Mouse (Mus musculus) neural tube, embryonic 15.5 days (tissue): ENCODE measurements around the gene Tagln2. TPM values are rescaled to one million over a fixed set of nuclear protein-coding genes. Genes with fewer than 3 reads are reported as not detected.
A peak's percentile ranks its signal among the peaks of the same experiment; 100 is the strongest.

ENCODE experiments used
- ATAC-seq: fragments of 200-750 bp; cut with Nextera tagmentation; 2 replicates; pipeline ENCODE4 v1.8.0; 2017; ENCODE audit warnings: mild to moderate bottlenecking, moderate TSS enrichment, moderate library complexity; ENCODE audit not compliant: low FRiP score
- H3K27ac ChIP-seq: fragments of 300-500 bp; sonication (generic); replicated peaks from 2 replicates; pipeline ENCODE4 v1.5.1; 2015; ENCODE audit warnings: mild to moderate bottlenecking, inconsistent platforms
- H3K27me3 ChIP-seq: fragments of 300-500 bp; sonication (generic); replicated peaks from 2 replicates; pipeline ENCODE4 v1.6.1; 2015; ENCODE audit warnings: inconsistent platforms
- H3K36me3 ChIP-seq: fragments of 300-500 bp; sonication (generic); 2 replicates; pipeline ENCODE4 v1.6.1; 2015; ENCODE audit warnings: inconsistent platforms
- H3K4me1 ChIP-seq: fragments of 300-500 bp; sonication (generic); 2 replicates; pipeline ENCODE4 v1.6.1; 2015; ENCODE audit warnings: inconsistent platforms
- H3K4me2 ChIP-seq: fragments of 300-500 bp; sonication (generic); 2 replicates; pipeline ENCODE4 v1.6.1; 2015; ENCODE audit warnings: inconsistent platforms, mild to moderate bottlenecking, moderate library complexity
- H3K4me3 ChIP-seq: fragments of 300-500 bp; sonication (generic); replicated peaks from 2 replicates; pipeline ENCODE4 v1.5.1; 2015; ENCODE audit warnings: mild to moderate bottlenecking, inconsistent platforms
- H3K9ac ChIP-seq: fragments of 300-500 bp; sonication (generic); replicated peaks from 2 replicates; pipeline ENCODE4 v1.6.1; 2015; ENCODE audit warnings: mild to moderate bottlenecking, inconsistent platforms
- H3K9me3 ChIP-seq: fragments of 300-500 bp; sonication (generic); replicated peaks from 2 replicates; pipeline ENCODE4 v1.6.1; 2016; ENCODE audit warnings: inconsistent platforms
- WGBS: fragments of 180-500 bp; shearing (Covaris S2); methylation state at CpG from one replicate; pipeline ENCODE4 v1.1.7; 2015; ENCODE audit warnings: mixed read lengths; 5-methylcytosine and 5-hydroxymethylcytosine counted together
- polyA plus RNA-seq: library from polyadenylated mRNA; unstranded; fragments of >200 nt; fragmentation: Nextera tagmentation; extraction: Ambion mirVana; gene quantifications from 2 replicates; pipeline ENCODE4 v1.2.1, GENCODE M21; 2015

The Tagln2 gene
- polyA plus RNA-seq, 1 experiment from 2014 or later = 140 TPM

DNA sequence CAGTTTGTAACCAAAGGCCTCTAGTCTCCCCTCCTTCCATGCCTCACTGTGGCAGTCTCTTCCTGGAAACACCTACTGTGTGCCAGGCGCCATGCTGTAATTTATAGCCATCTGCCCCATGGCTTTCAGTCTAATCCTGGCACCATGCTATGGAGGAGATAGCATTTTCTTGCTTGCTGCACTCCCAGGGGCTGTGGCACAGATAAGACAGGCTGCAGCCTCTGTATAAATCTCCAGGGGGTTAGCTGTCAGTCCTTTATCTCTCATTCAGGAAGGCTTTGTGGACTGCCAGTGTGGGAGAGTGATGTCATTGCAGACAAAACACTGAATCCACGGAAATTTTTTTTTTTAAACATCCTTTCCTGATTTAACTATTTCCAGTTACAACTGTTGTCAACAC is 8.3 kb downstream of the Tagln2 start:
- Histone ChIP-seq H3K9me3 (no peaks in the 10 kb centered on the region), H3K4me2 (no peak overlapping the region), H3K9ac (no peak overlapping the region), H3K27me3 (no peaks in the 10 kb centered on the region), H3K27ac (no peak overlapping the region), H3K4me1 (peaks cover 27% of the 10 kb centered on the region), H3K4me3 (no peak overlapping the region), H3K36me3 (no peaks in the 10 kb centered on the region)
- 54% methylated on average over 2 of the region's 2 CpGs for WGBS
- no peak for ATAC-seq

GRCm38 (mm10) chr1:172509235-172509634 is 9.4 kb downstream of the Tagln2 start:
- WGBS = 75% methylated on average over 5 of the region's 5 CpGs

GRCm38 (mm10) chr1:172509983-172510382 is 10.1 kb downstream of the Tagln2 start:
- WGBS = 43% methylated on average over 8 of the region's 8 CpGs

More at GRCm38 (mm10) chr1:172509235-172509634, 9.4 kb downstream of the Tagln2 start:
- Histone ChIP-seq H3K27me3 (no peaks in the 10 kb centered on the region), H3K27ac (no peak overlapping the region), H3K36me3 (no peaks in the 10 kb centered on the region), H3K9me3 (no peaks in the 10 kb centered on the region), H3K4me2 (no peak overlapping the region), H3K4me1 (peaks cover 25% of the 10 kb centered on the region), H3K9ac (no peak overlapping the region), H3K4me3 (no peak overlapping the region)
- no peak for ATAC-seq

DNA sequence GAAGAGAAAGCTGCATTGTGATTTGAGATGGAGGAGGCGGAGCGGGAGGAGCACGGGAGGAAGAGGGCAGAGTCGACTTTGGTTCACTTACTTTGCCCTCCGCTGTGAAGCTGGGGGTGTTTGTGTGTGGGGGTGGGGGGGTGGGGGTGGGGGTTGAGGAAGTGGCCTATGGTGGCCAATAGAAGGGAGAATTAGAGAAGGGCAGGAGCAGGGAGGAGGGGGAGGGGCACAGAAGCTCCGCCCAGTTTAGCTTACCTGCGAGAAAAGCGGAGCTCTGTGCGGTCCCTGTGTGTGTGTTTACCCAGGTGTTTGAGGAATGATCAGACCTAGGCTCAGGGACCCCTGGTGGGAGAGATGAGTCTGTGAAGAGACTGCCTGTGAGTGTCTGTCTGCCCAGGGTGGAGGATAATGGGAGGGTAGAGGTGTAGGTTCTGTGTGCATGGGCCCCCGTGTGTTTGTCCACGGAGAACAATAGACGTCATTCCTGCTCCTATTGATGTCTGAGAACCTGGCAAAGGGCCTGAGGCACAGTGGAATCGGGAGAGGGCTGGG is 10.7 kb downstream of the Tagln2 start:
- Histone ChIP-seq H3K9me3 (no peaks in the 10 kb centered on the region), H3K9ac (no peak overlapping the region), H3K4me2 (no peak overlapping the region), H3K4me1 (peaks cover 16% of the 10 kb centered on the region; the same call in 1 of the 2 replicates), H3K27me3 (no peaks in the 10 kb centered on the region), H3K27ac (no peak overlapping the region), H3K4me3 (no peak overlapping the region), H3K36me3 (no peaks in the 10 kb centered on the region)
- no peak for ATAC-seq
- WGBS = 23% methylated on average over 13 of the region's 13 CpGs

More at GRCm38 (mm10) chr1:172509983-172510382, 10.1 kb downstream of the Tagln2 start:
- no peak overlapping the region for H3K4me3 ChIP-seq
- H3K4me2 ChIP-seq = no peak overlapping the region
- no peak for ATAC-seq
- H3K27me3 ChIP-seq = no peaks in the 10 kb centered on the region
- no peaks in the 10 kb centered on the region for H3K36me3 ChIP-seq
- H3K9me3 ChIP-seq = no peaks in the 10 kb centered on the region
- H3K9ac ChIP-seq = no peak overlapping the region
- H3K4me1 ChIP-seq = peaks cover 17% of the 10 kb centered on the region
- no peak overlapping the region for H3K27ac ChIP-seq

- Histone ChIP-seq H3K4me1 (peaks cover 18% of the 10 kb centered on the region; the same call in 1 of the 2 replicates), H3K36me3 (no peaks in the 10 kb centered on the region), H3K9me3 (no peaks in the 10 kb centered on the region), H3K4me2 (peak overlapping the region; percentile 39), H3K4me3 (no peak overlapping the region), H3K27me3 (no peaks in the 10 kb centered on the region), H3K27ac (no peak overlapping the region), H3K9ac (no peak overlapping the region)
- WGBS = 34% methylated on average over 13 of the region's 13 CpGs
- no peak for ATAC-seq
Observed at GRCm38 (mm10) chr1:172512962-172513361, 13.1 kb downstream of the Tagln2 start.

GRCm38 (mm10) chr1:172513525-172514212 is 13.8 kb downstream of the Tagln2 start:
- Histone ChIP-seq H3K36me3 (no peaks in the 10 kb centered on the region), H3K27ac (peak overlapping the region; percentile 33), H3K9ac (no peak overlapping the region), H3K4me3 (no peak overlapping the region), H3K4me1 (peaks cover 16% of the 10 kb centered on the region; the same call in 1 of the 2 replicates), H3K4me2 (no peak overlapping the region; the same call in 1 of the 2 replicates), H3K9me3 (no peaks in the 10 kb centered on the region), H3K27me3 (no peaks in the 10 kb centered on the region)
- 72% methylated on average over 17 of the region's 17 CpGs for WGBS
- no peak for ATAC-seq

DNA sequence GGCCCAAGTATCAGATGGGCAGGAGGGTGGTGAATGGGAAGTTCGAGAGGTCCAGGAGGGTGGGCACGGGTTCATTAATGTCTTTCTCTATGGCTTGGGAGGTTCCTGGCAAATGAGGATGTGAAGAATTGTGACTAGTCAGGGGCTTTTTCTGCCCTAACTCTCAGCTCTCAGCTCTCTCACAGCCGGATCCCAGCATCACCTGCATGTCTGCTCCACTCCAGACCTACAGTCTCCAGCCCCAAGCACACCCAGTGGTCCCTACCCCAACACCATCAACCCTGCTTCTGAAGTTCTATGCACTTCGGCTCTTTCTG is 14.3 kb downstream of the Tagln2 start:
- H3K36me3 ChIP-seq = no peaks in the 10 kb centered on the region
- H3K4me2 ChIP-seq = no peak overlapping the region
- peaks cover 16% of the 10 kb centered on the region; the same call in 1 of the 2 replicates for H3K4me1 ChIP-seq
- 79% methylated on average over 4 of the region's 4 CpGs for WGBS
- no peaks in the 10 kb centered on the region for H3K27me3 ChIP-seq
- H3K9me3 ChIP-seq = no peaks in the 10 kb centered on the region
- ATAC-seq = no peak
- H3K27ac ChIP-seq = peak overlapping the region; percentile 33; the same call in 1 of the 2 replicates
- H3K9ac ChIP-seq = no peak overlapping the region
- no peak overlapping the region for H3K4me3 ChIP-seq

GRCm38 (mm10) chr1:172514551-172515268 is 14.9 kb downstream of the Tagln2 start:
- H3K9ac ChIP-seq = no peak overlapping the region
- no peaks in the 10 kb centered on the region for H3K9me3 ChIP-seq
- no peak for ATAC-seq
- no peaks in the 10 kb centered on the region for H3K36me3 ChIP-seq
- no peak overlapping the region for H3K4me2 ChIP-seq
- peaks cover 16% of the 10 kb centered on the region; the same call in 1 of the 2 replicates for H3K4me1 ChIP-seq
- H3K27me3 ChIP-seq = no peaks in the 10 kb centered on the region
- 88% methylated on average over 7 of the region's 7 CpGs for WGBS
- peak overlapping the region; percentile 33; the same call in 1 of the 2 replicates for H3K27ac ChIP-seq
- H3K4me3 ChIP-seq = no peak overlapping the region

- Histone ChIP-seq H3K36me3 (no peaks in the 10 kb centered on the region), H3K9me3 (no peaks in the 10 kb centered on the region), H3K9ac (no peak overlapping the region), H3K27me3 (no peaks in the 10 kb centered on the region), H3K4me2 (no peak overlapping the region), H3K4me3 (no peak overlapping the region), H3K27ac (0 out of 2 replicates have a peak overlapping the region, but pooled peaks have one; percentile 18), H3K4me1 (peaks cover 19% of the 10 kb centered on the region)
- WGBS = 48% methylated on average over 1 of the region's 1 CpGs
- ATAC-seq = no peak
Observed at GRCm38 (mm10) chr1:172515396-172515795, 15.5 kb downstream of the Tagln2 start.

GRCm38 (mm10) chr1:172518013-172518412 is 18.2 kb downstream of the Tagln2 start:
- Histone ChIP-seq H3K4me2 (no peak overlapping the region), H3K4me3 (no peak overlapping the region), H3K36me3 (no peaks in the 10 kb centered on the region), H3K4me1 (peaks cover 26% of the 10 kb centered on the region), H3K27me3 (no peaks in the 10 kb centered on the region), H3K27ac (no peak overlapping the region), H3K9me3 (no peaks in the 10 kb centered on the region), H3K9ac (no peak overlapping the region)
- 77% methylated on average over 4 of the region's 4 CpGs for WGBS
- ATAC-seq = no peak

- 63% methylated on average over 6 of the region's 6 CpGs for WGBS
- Histone ChIP-seq H3K9ac (no peak overlapping the region), H3K27ac (no peak overlapping the region), H3K4me1 (peaks cover 18% of the 10 kb centered on the region), H3K9me3 (no peaks in the 10 kb centered on the region), H3K4me2 (no peak overlapping the region), H3K27me3 (no peaks in the 10 kb centered on the region), H3K36me3 (no peaks in the 10 kb centered on the region), H3K4me3 (no peak overlapping the region)
- no peak for ATAC-seq
Observed at GRCm38 (mm10) chr1:172519644-172520043, 19.8 kb downstream of the Tagln2 start.
